Mouse (Mus musculus) G1E (cell line): ENCODE measurements around the gene Cdh22.

ENCODE experiments used
- CTCF ChIP-seq: IDR thresholded peaks from 2 replicates; pipeline ENCODE4 v1.5.1; 2012; ENCODE audit warnings: low read depth, low read length, inconsistent platforms, mixed read lengths
- GATA2 ChIP-seq: IDR thresholded peaks from 2 replicates; pipeline ENCODE4 v1.6.1; 2012; ENCODE audit warnings: low read depth, low read length, inconsistent platforms, borderline replicate concordance
- POLR2AphosphoS5 ChIP-seq: IDR thresholded peaks from 2 replicates; pipeline ENCODE4 v1.6.1; 2012; ENCODE audit warnings: low read depth, low read length, inconsistent platforms; ENCODE audit not compliant: insufficient replicate concordance

DNA sequence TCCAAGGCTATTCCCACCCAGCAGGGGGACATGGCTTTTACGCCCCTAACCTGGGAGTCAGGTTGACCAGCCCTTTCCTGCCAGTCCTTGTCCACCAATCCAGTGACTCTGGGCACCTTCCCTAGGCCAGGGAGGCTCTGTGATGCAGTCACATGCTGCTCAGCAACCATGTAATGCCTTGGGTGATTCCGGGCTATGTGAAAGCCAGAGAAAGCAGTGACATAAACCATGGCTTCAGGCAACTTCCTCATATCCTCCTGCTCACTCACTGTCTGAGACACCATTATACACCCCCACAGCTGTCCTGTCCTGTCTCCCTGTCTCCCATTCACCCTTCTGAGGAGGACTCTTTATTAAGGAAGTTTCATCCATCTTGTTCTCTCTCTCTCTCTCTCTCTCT lies 144.0 kb downstream of the Cdh22 start, which contains the start of gene 1700025C18Rik:
- TF ChIP-seq POLR2AphosphoS5 (no peak), CTCF (no peak), GATA2 (no peak)
